Mouse (Mus musculus): ENCODE measurements at regions not wholly inside any gene's neighbourhood (a gene's known extent, or its start where the extent isn't known, plus 50 kb on each side); places are given as distances from the start of the nearest gene placed in this dataset.

DNA sequence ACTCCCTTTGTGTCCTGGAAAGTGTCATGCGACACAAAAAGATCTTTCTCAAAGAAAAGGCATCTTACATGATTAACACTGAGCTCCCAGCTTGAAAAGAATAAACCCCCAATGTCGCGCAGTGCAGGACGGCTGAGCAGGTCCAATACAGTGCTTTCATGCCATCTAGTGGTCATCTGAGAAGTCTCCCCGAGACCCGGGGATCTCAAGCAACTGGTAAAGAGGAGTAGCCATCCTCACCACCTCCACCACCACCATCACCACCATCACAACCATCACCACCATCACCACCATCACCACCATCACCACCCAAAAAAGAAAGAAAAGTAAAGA lies 430.7 kb upstream of the Ccnh start:
- no peak for DNase-seq (ENCODE audit: extremely low read depth, low read depth, low spot score)

DNA sequence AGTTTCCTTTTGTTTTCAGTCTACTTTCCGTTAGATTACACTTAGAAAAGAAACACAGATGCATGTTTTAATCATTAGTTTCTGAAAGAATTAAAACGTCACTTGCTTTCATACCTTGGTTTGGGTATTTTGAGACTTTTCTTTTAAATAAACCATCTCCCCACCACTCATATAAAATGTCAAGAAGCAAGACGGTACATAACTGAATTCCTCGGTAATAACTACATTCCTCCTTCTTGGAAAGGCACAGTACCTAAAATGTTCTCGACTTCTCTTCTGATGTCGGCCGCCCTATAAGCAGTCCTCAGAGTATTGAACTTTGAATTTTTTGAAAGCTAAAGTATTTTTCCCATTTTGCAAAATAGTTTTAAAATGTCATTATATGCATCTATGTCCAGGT lies 430.1 kb upstream of the Ccnh start:
- DNase-seq (ENCODE audit: extremely low read depth, low read depth, low spot score): no peak

DNA sequence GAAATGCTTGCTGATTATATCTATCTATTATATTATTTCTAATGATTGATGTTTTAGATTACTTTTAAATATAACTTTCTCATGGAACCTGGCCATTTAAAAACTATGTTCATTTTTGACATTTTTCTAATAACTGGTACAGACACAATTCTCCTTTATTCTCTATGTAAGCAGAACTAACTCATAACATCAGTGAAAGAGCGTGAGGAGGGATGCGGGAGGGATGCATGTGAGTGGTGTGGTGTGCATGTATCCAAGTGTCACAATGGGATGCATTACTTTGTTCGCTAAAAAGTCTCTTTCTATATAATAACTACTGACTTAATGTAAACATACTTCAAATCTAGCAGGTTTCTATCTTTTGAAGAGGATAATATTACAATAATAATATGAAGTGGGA lies 428.7 kb upstream of the Ccnh start:
- no peak for DNase-seq (ENCODE audit: extremely low read depth, low read depth, low spot score)

DNA sequence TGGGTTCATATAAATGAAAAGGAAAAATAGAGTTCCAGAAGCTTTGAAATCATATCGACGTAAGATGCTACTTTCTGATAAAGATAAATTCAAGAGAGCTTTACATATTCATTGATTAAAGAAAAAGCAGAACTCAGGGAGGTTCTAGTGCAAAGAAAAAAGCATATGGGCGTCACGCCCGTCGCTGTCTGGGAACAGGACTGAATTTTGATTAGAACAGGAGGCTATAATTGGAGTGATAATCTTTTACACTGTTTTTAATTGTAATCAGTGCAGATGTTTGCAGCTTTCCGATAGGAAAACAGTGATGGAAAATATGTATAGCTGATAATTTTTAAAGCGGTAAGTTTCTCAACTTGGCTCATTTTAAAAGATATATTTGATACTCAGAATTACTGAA lies 428.2 kb upstream of the Ccnh start:
- DNase-seq (ENCODE audit: extremely low read depth, low read depth, low spot score): no peak

DNA sequence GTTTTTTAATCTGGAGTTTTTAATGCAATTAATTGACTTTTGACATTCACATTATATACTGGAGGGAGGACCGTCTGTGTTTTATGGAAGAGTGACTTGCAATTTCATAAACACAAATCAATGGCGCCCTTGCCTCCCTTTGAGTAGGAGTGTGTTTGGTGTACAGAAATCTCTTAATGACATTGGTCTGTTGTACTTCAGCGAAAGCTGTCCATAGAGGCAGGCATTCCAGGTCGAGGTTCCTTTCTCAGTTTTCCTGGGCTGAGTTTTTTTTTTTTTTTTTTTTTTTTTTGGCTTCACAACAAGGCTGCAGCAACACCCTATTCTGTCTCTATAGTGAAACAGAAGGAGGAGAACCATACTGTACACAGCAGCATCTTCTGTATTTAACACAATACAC lies 427.4 kb upstream of the Ccnh start:
- DNase-seq (ENCODE audit: extremely low read depth, low read depth, low spot score): no peak

DNA sequence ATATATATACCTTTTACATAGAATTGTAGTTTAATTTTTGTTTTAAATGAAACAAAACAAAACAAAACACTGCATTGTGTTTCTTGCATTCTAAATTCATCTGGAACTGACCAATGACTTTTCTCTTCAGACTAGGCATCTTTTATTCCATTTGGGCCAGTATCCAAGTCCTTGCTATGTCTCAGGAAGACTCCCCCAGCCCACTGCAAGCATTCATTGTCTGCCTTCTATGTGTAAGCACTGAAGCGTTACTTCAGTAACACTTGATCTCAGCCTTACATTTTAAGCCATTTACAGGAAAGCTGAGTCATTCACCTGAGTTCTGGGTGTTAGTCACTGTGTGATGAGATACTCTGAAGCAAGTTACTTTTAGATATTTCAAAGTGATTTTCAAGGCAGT lies 425.3 kb upstream of the Ccnh start:
- no peak for DNase-seq (ENCODE audit: extremely low read depth, low read depth, low spot score)

DNA sequence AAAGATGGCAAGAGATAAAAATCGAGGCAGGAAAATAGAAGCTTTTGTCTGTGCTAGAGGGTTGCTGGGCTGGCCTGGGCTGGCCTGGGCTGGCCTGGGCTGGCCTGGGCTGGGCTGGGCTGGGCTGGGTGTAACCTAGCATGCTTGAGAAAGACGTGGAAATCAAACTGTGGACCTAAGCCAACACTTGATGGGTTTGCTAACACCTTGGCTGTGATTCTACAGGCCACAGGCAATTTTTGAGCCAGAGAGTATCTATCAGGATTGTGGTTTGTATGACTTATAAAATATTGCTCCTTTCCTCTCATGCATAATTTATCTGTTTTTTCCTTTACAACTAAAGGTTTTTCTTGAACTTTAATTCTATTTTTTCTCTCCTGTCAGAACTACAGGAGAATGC lies 417.3 kb upstream of the Ccnh start:
- peak; percentile 52 for DNase-seq (ENCODE audit: extremely low read depth, low read depth, low spot score)

DNA sequence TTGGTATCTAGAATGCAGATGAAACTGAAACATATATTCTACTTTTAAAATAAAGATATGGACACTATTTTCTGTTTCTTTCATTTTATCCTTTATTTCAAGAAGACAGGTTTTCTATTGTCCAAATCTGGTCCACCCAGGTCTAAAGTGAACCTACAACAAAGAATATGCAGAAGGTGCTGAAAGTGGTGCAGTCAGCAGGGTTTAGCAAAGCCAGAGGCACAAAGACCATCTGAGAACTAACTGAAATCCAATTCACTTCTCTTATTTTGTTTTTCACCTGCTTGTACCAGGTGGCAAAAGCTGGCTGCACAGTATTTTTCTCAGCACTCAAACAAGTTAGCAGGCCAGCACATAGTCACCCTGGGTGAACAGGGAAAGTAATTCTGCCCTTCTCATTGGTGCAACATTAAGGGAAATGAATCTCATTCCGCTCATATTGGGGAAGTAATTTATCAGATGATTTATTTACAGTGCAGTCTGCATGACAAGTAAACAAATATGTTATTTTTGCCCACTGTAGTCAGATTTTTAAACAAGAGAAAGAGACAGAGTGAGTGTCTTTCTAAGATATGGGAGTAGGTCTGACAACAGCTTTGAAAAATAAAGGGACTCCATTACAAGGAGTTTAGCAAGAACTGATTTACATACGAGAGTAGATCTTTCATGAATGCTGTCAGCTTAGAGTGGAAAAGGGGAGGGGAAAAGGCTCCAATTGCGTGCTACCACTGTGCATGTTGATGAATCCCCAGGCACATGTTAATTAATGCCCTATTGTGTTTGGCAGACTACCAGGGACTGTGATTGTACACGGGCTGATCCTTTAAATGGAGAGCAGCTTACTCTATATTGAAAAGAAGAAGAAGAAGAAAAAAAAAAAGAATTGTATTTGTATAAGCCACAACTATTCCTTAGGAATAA lies 405.9 kb upstream of the Ccnh start:
- DNase-seq (ENCODE audit: extremely low read depth, low read depth, low spot score): no peak

DNA sequence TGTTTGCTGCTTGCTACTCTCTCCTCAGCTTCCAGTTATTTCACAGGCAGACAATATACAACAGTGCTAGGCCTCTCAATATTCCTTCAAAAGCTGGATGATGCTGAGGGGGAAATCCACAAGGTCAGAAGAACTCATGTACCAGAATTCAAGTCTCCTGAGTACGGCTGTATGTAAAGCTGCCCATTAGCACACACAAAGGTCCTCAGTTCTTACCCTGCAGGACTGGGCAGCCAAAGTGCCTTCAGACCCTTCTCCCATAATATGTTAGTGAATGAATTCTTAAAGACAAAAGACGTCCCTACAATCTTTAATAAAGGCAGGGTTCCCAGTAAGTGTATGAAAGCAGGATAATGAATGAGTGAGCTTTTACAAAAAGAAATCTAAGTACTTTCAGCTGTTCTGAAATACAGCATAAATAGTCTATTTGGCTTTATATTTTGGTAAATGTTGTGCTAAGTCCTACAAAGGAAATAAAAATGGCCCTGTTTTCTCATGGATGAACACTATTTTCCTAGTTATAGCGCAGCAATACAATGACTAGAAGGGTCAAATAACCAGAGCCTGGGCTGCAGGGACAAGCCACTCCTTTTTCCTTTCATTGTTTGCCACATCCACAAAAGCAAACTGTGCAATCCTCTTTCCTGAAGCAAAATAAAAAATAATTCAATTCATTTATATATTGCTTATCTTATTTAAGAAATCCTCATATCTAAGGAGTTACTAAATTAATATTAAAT lies 384.8 kb upstream of the Ccnh start:
- no peak for DNase-seq (ENCODE audit: extremely low read depth, low read depth, low spot score)

DNA sequence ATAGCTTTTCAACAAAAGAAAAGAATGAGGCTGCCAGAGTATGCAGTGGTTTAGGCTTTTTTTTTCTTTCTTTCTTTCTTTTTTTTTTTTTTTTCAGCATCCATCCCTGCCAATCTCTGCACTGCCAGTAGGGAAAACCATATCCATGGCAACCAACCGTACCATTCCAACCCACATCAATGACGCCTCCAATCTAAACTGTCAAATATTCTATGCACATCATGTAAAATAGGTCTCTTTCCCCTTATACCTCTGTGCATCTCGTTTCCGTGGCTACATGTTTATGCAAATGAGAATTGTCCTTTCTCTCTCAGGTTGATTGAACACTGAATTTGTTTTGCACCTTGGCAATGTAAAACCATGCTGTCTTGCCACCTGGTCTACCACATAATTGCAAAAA lies 384.0 kb upstream of the Ccnh start:
- DNase-seq (ENCODE audit: extremely low read depth, low read depth, low spot score): no peak

DNA sequence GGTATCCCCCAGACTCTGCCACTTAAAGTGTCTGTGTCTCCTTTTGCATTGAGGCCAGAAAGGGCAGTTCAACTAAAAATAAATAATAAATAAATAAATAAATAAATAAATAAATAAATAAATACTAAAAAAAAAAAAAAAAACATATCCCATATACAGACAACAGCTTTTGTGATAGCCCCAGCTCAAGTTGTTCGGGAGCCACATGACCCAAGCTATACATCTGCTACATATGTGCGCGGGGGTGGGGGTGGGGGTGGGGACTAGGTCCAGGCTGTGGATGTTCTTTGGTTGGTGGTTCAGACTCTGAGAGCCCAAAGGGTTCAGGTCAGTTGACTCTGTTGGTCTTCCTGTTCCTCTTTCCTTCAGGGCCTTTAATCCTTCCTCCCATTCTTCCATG lies 379.6 kb upstream of the Ccnh start:
- DNase-seq (ENCODE audit: extremely low read depth, low read depth, low spot score): no peak
